Mouse (Mus musculus) liver, embryonic 16.5 days (tissue): ENCODE data around the gene Gtf3c5. TPM values are rescaled to one million over a fixed set of nuclear protein-coding genes. Genes with fewer than 3 reads are reported as not detected.

Source experiments
- ATAC-seq: fragments of 200-750 bp; cut with Nextera tagmentation; 2 replicates; pipeline ENCODE4 v1.8.0; 2017; ENCODE audit warnings: low read depth, mild to moderate bottlenecking, moderate number of reproducible peaks, moderate library complexity
- H3K27ac ChIP-seq: fragments of 300-500 bp; sonication (generic); 2 replicates; pipeline ENCODE4 v1.5.1; 2014; ENCODE audit warnings: mild to moderate bottlenecking, low read length
- H3K27me3 ChIP-seq: fragments of 300-500 bp; sonication (generic); 2 replicates; pipeline ENCODE4 v1.6.1; 2014; ENCODE audit warnings: low read depth, low read length, mixed read lengths; ENCODE audit not compliant: control insufficient read depth, insufficient read depth
- H3K36me3 ChIP-seq: fragments of 300-500 bp; sonication (generic); 2 replicates; pipeline ENCODE4 v1.6.1; 2014; ENCODE audit warnings: mild to moderate bottlenecking; ENCODE audit not compliant: control insufficient read depth, insufficient read depth
- H3K4me1 ChIP-seq: fragments of 300-500 bp; sonication (generic); 2 replicates; pipeline ENCODE4 v1.6.1; 2014; ENCODE audit warnings: low read depth, low read length, mixed read lengths; ENCODE audit not compliant: control insufficient read depth
- H3K4me2 ChIP-seq: fragments of 300-500 bp; sonication (generic); 2 replicates; pipeline ENCODE4 v1.6.1; 2014; ENCODE audit warnings: low read depth, low read length, mixed read lengths
- H3K4me3 ChIP-seq: fragments of 300-500 bp; sonication (generic); 2 replicates; pipeline ENCODE4 v1.5.1; 2014; ENCODE audit warnings: low read depth, mild to moderate bottlenecking, low read length
- H3K9ac ChIP-seq: fragments of 300-500 bp; sonication (generic); 2 replicates; pipeline ENCODE4 v1.6.1; 2014; ENCODE audit warnings: low read depth, low read length
- H3K9me3 ChIP-seq: fragments of 300-500 bp; sonication (generic); replicated peaks from 2 replicates; pipeline ENCODE4 v1.6.1; 2016; ENCODE audit warnings: low read length; ENCODE audit not compliant: control insufficient read depth
- WGBS: fragments of 180-500 bp; shearing (Covaris S2); extraction: QIAGEN DNeasy Blood & Tissue Kit; methylation state at CpG from one replicate; pipeline ENCODE4 v1.1.7; 2014; ENCODE audit not compliant: insufficient replicate concordance; 5-methylcytosine and 5-hydroxymethylcytosine counted together
- polyA plus RNA-seq: library from polyadenylated mRNA; unstranded; fragments of >200 nt; fragmentation: Nextera tagmentation; extraction: Ambion mirVana; gene quantifications from 2 replicates; pipeline ENCODE4 v1.2.1, GENCODE M21; 2015

Gtf3c5 gene
- polyA plus RNA-seq, 1 experiment from 2014 or later, result 12.1 TPM

DNA sequence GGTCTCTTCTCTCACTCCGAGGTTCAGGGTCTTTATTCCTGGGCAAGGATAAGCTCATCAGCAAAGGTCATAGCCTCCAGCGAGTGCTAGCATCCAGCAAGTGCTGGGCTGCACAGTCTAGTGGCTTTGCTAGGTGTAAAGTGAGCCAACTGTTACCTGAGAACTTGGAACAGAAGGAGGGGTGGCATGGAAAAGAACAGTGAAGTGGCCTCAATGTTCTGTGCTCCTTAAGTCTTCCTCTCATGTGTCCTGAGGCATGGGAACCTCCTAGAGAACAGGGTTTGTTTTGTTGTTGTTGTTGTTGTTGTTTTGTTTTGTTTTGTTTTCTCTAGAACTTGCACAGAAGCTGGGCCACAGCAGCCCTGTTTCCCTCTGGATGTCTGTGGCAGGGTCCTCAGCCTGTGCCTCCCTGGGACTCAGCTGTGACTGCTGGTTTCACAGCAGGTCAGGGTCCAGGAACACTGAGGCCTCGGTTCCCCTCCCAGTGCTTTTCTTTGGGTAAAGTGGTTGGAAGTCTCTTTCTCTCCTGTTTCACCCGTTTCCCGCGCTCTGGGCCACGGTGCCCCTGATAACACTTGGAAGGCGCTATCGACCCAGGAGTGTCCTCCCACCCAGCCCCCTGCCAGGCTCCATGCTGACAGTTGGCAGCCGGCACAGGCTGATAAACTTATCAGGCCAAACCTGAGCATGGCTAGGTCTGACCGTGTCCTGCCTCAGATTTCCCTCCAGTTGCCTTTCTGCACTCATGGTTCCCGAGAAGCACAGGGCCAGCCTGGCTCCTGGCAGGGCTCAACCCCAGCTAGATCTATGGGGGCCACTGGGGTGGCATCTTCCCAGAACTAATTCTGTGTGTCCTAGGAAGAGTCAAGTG lies 18.4 kb upstream of the Gtf3c5 start:
- Histone ChIP-seq H3K4me2 (peak overlapping the region; percentile 69), H3K9me3 (0 out of 2 replicates have a peak, but pooled peaks cover 2% of the 10 kb centered on the region), H3K4me3 (peak overlapping the region; percentile 29), H3K4me1 (peaks cover 84% of the 10 kb centered on the region), H3K27me3 (no peaks in the 10 kb centered on the region), H3K9ac (peak overlapping the region; percentile 72), H3K36me3 (no peaks in the 10 kb centered on the region), H3K27ac (peak overlapping the region; percentile 94)
- WGBS, result 10% methylated on average over 12 of the region's 12 CpGs
- ATAC-seq, result peak; percentile 89

- H3K27ac ChIP-seq, result peak overlapping the region; percentile 94
- peak overlapping the region; percentile 62 for H3K9ac ChIP-seq
- no peak overlapping the region for H3K4me3 ChIP-seq
- no peak for ATAC-seq
- H3K27me3 ChIP-seq, result no peaks in the 10 kb centered on the region
- H3K9me3 ChIP-seq, result 0 out of 2 replicates have a peak, but pooled peaks cover 2% of the 10 kb centered on the region
- no peaks in the 10 kb centered on the region for H3K36me3 ChIP-seq
- WGBS, result 26% methylated on average over 6 of the region's 6 CpGs
- H3K4me2 ChIP-seq, result no peak overlapping the region
- H3K4me1 ChIP-seq, result peaks cover 90% of the 10 kb centered on the region
Measured at GRCm38 (mm10) chr2:28599569-28599900, 16.0 kb upstream of the Gtf3c5 start.

- 16% methylated on average over 12 of the region's 12 CpGs for WGBS
- Histone ChIP-seq H3K36me3 (no peaks in the 10 kb centered on the region), H3K27me3 (no peaks in the 10 kb centered on the region), H3K4me3 (no peak overlapping the region), H3K9ac (peak overlapping the region; percentile 62), H3K27ac (peak overlapping the region; percentile 94), H3K9me3 (0 out of 2 replicates have a peak, but pooled peaks cover 2% of the 10 kb centered on the region), H3K4me2 (peak overlapping the region; percentile 38), H3K4me1 (peaks cover 90% of the 10 kb centered on the region)
- no peak for ATAC-seq
Measured at GRCm38 (mm10) chr2:28598692-28599568, 15.4 kb upstream of the Gtf3c5 start.

GRCm38 (mm10) chr2:28597733-28598547 lies 14.4 kb upstream of the Gtf3c5 start:
- 16% methylated on average over 7 of the region's 7 CpGs for WGBS
- H3K27ac ChIP-seq, result peak overlapping the region; percentile 94

GRCm38 (mm10) chr2:28596998-28597397 lies 13.4 kb upstream of the Gtf3c5 start:
- H3K36me3 ChIP-seq, result no peaks in the 10 kb centered on the region
- no peak overlapping the region for H3K4me3 ChIP-seq
- WGBS, result 69% methylated on average over 7 of the region's 7 CpGs
- no peaks in the 10 kb centered on the region for H3K27me3 ChIP-seq
- no peak for ATAC-seq
- H3K4me1 ChIP-seq, result peaks cover 75% of the 10 kb centered on the region
- H3K4me2 ChIP-seq, result peak overlapping the region; percentile 38; the same call in 1 of the 2 replicates
- 0 out of 2 replicates have a peak, but pooled peaks cover 2% of the 10 kb centered on the region for H3K9me3 ChIP-seq
- peak overlapping the region; percentile 94 for H3K27ac ChIP-seq
- no peak overlapping the region for H3K9ac ChIP-seq

More at GRCm38 (mm10) chr2:28597733-28598547, 14.4 kb upstream of the Gtf3c5 start:
- peak; percentile 74 for ATAC-seq
- H3K9me3 ChIP-seq, result 0 out of 2 replicates have a peak, but pooled peaks cover 2% of the 10 kb centered on the region
- no peaks in the 10 kb centered on the region for H3K27me3 ChIP-seq
- 0 out of 2 replicates have a peak overlapping the region, but pooled peaks have one; percentile 0 for H3K4me3 ChIP-seq
- H3K4me1 ChIP-seq, result peaks cover 84% of the 10 kb centered on the region
- peak overlapping the region; percentile 38 for H3K4me2 ChIP-seq
- H3K9ac ChIP-seq, result peak overlapping the region; percentile 62
- H3K36me3 ChIP-seq, result no peaks in the 10 kb centered on the region

DNA sequence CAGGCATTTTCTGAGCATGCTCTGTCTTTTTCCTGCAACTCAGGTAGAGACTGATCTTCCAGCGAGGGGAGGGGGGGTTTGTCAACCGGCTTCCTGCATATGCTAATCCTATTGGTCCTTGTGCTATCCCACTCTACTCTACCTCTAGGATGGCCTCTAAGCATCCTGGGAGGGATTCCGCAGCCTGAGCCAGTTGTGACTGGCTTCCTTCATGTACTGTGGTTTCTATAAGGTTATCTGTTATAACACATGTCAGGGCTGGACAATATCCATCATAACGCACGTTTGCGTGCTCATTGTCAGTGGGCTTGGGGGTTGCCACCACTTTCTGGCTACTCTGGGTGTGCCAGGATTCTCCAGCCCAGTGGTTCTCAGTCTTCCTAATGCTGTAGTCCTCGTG lies 12.5 kb upstream of the Gtf3c5 start:
- Histone ChIP-seq H3K4me2 (peak overlapping the region; percentile 12; the same call in 1 of the 2 replicates), H3K27me3 (no peaks in the 10 kb centered on the region), H3K9ac (peak overlapping the region; percentile 37), H3K4me3 (no peak overlapping the region), H3K36me3 (no peaks in the 10 kb centered on the region), H3K4me1 (peaks cover 66% of the 10 kb centered on the region), H3K27ac (peak overlapping the region; percentile 94), H3K9me3 (0 out of 2 replicates have a peak, but pooled peaks cover 2% of the 10 kb centered on the region)
- peak; percentile 47 for ATAC-seq
- WGBS, result 19% methylated on average over 7 of the region's 7 CpGs

GRCm38 (mm10) chr2:28592809-28593208 lies 9.3 kb upstream of the Gtf3c5 start:
- ATAC-seq, result peak; percentile 37; the same call in 1 of the 2 replicates
- H3K4me1 ChIP-seq, result peaks cover 34% of the 10 kb centered on the region
- H3K27ac ChIP-seq, result no peak overlapping the region
- H3K36me3 ChIP-seq, result no peaks in the 10 kb centered on the region
- H3K4me2 ChIP-seq, result peak overlapping the region; percentile 44
- H3K9me3 ChIP-seq, result 0 out of 2 replicates have a peak, but pooled peaks cover 2% of the 10 kb centered on the region
- H3K27me3 ChIP-seq, result no peaks in the 10 kb centered on the region
- 4% methylated on average over 15 of the region's 15 CpGs for WGBS
- peak overlapping the region; percentile 13; the same call in 1 of the 2 replicates for H3K9ac ChIP-seq
- H3K4me3 ChIP-seq, result no peak overlapping the region; the same call in 1 of the 2 replicates

DNA sequence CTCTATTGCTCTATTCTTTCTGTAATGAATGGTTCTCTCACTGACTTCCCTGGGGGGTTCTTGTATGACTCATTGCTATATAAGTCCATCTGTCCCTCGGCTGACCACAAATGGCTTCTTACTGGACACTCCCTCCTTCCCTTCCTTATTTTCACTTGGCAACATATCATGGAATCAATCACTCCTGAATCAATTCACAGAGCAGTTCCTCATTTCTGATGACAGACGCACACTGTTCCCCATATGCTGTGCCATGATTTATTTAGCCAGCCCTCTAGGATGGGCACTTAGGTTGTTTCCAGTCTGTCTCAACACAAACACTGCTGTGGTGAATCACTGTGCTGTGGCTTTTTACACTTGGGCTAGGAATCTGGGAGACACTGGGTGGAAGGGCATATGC lies 7.9 kb upstream of the Gtf3c5 start:
- H3K27ac ChIP-seq, result no peak overlapping the region

More for the DNA sequence above, 7.9 kb upstream of the Gtf3c5 start:
- ATAC-seq, result no peak
- Histone ChIP-seq H3K4me2 (no peak overlapping the region), H3K9me3 (no peaks in the 10 kb centered on the region), H3K27me3 (no peaks in the 10 kb centered on the region), H3K36me3 (no peaks in the 10 kb centered on the region), H3K4me3 (no peak overlapping the region), H3K4me1 (peaks cover 20% of the 10 kb centered on the region), H3K9ac (no peak overlapping the region)
- WGBS, result 30% methylated on average over 2 of the region's 2 CpGs
